Mouse (Mus musculus) cerebellum, adult 11 months (tissue): ENCODE measurements around the gene Aldh8a1.

Experiments
- DNase-seq: peaks from one replicate; pipeline ENCODE4 v3.0.0; 2022

Gene Aldh8a1

GRCm38 (mm10) chr10:21376682-21377473 lies at the start of gene Aldh8a1:
Gene Aldh8a1, plus strand, starts transcription at chr10:21377291.
- DNase-seq = no peak

GRCm38 (mm10) chr10:21327605-21328135 lies 49.4 kb upstream of the Aldh8a1 start:
- DNase-seq = no peak

GRCm38 (mm10) chr10:21334349-21335105 lies 42.6 kb upstream of the Aldh8a1 start:
- DNase-seq = no peak

- no peak for DNase-seq
Observed at GRCm38 (mm10) chr10:21335534-21335933, 41.6 kb upstream of the Aldh8a1 start.

GRCm38 (mm10) chr10:21337191-21337590 lies 39.9 kb upstream of the Aldh8a1 start:
- no peak for DNase-seq

- no peak for DNase-seq
Observed at GRCm38 (mm10) chr10:21341706-21342105, 35.4 kb upstream of the Aldh8a1 start.

- DNase-seq = no peak
Observed at GRCm38 (mm10) chr10:21342331-21343005, 34.6 kb upstream of the Aldh8a1 start.

- DNase-seq = no peak
Observed at GRCm38 (mm10) chr10:21347332-21347731, 29.8 kb upstream of the Aldh8a1 start.

GRCm38 (mm10) chr10:21349449-21349848 lies 27.6 kb upstream of the Aldh8a1 start:
- DNase-seq = no peak

GRCm38 (mm10) chr10:21349946-21350345 lies 27.1 kb upstream of the Aldh8a1 start:
- no peak for DNase-seq

- no peak for DNase-seq
Observed at GRCm38 (mm10) chr10:21350531-21351515, 26.3 kb upstream of the Aldh8a1 start.

- DNase-seq = no peak
Observed at GRCm38 (mm10) chr10:21351766-21352165, 25.3 kb upstream of the Aldh8a1 start.

- DNase-seq = no peak
Observed at GRCm38 (mm10) chr10:21353890-21354289, 23.2 kb upstream of the Aldh8a1 start.

- DNase-seq = no peak
Observed at GRCm38 (mm10) chr10:21354506-21354905, 22.6 kb upstream of the Aldh8a1 start.

- DNase-seq = no peak
Observed at GRCm38 (mm10) chr10:21357986-21358385, 19.1 kb upstream of the Aldh8a1 start.

- no peak for DNase-seq
Observed at GRCm38 (mm10) chr10:21359086-21359485, 18.0 kb upstream of the Aldh8a1 start.

- no peak for DNase-seq
Observed at GRCm38 (mm10) chr10:21361871-21362270, 15.2 kb upstream of the Aldh8a1 start.

GRCm38 (mm10) chr10:21363297-21363696 lies 13.8 kb upstream of the Aldh8a1 start:
- DNase-seq = no peak

GRCm38 (mm10) chr10:21364946-21365345 lies 12.1 kb upstream of the Aldh8a1 start:
- no peak for DNase-seq

GRCm38 (mm10) chr10:21365897-21366296 lies 11.2 kb upstream of the Aldh8a1 start:
- DNase-seq = no peak

GRCm38 (mm10) chr10:21366471-21366870 lies 10.6 kb upstream of the Aldh8a1 start:
- no peak for DNase-seq

GRCm38 (mm10) chr10:21367481-21367880 lies 9.6 kb upstream of the Aldh8a1 start:
- no peak for DNase-seq
